Mouse (Mus musculus) heart, embryonic 11.5 days (tissue): ENCODE measurements around the gene Inhbb. TPM values are rescaled to one million over a fixed set of nuclear protein-coding genes. Genes with fewer than 3 reads are reported as not detected.

Experiments used
- ATAC-seq: fragments of 200-750 bp; cut with Nextera tagmentation; replicated peaks from 2 replicates; pipeline ENCODE4 v1.8.0; 2017; ENCODE audit warnings: moderate library complexity; ENCODE audit not compliant: insufficient number of reproducible peaks, low FRiP score, low TSS enrichment
- H3K27ac ChIP-seq: fragments of 300-500 bp; sonication (generic); 2 replicates; pipeline ENCODE4 v1.5.1; 2014; ENCODE audit warnings: mild to moderate bottlenecking, low read depth, low read length
- H3K27me3 ChIP-seq: fragments of 300-500 bp; sonication (generic); 2 replicates; pipeline ENCODE4 v1.6.1; 2014; ENCODE audit warnings: mild to moderate bottlenecking, low read length, mixed read lengths; ENCODE audit not compliant: control insufficient read depth, insufficient read depth
- H3K36me3 ChIP-seq: fragments of 300-500 bp; sonication (generic); 2 replicates; pipeline ENCODE4 v1.6.1; 2014; ENCODE audit warnings: mild to moderate bottlenecking, low read length, moderate library complexity, mixed read lengths; ENCODE audit not compliant: control insufficient read depth, insufficient read depth
- H3K4me1 ChIP-seq: fragments of 300-500 bp; sonication (generic); 2 replicates; pipeline ENCODE4 v1.6.1; 2014; ENCODE audit warnings: low read length; ENCODE audit not compliant: control insufficient read depth, insufficient read depth
- H3K4me2 ChIP-seq: fragments of 300-500 bp; sonication (generic); 2 replicates; pipeline ENCODE4 v1.6.1; 2014; ENCODE audit warnings: mild to moderate bottlenecking, moderate library complexity
- H3K4me3 ChIP-seq: fragments of 300-500 bp; sonication (generic); 2 replicates; pipeline ENCODE4 v1.5.1; 2014; ENCODE audit warnings: low read depth, low read length
- H3K9ac ChIP-seq: fragments of 300-500 bp; sonication (generic); 2 replicates; pipeline ENCODE4 v1.6.1; 2014; ENCODE audit warnings: mild to moderate bottlenecking, low read depth, low read length, moderate library complexity
- H3K9me3 ChIP-seq: fragments of 300-500 bp; sonication (generic); replicated peaks from 2 replicates; pipeline ENCODE4 v1.6.1; 2016; ENCODE audit warnings: low read length; ENCODE audit not compliant: control insufficient read depth
- WGBS: fragments of 180-500 bp; shearing (Covaris S2); extraction: QIAGEN DNeasy Blood & Tissue Kit; methylation state at CpG from one replicate; pipeline ENCODE4 v1.1.7; 2014; ENCODE audit not compliant: insufficient replicate concordance; 5-methylcytosine and 5-hydroxymethylcytosine counted together
- polyA plus RNA-seq: library from polyadenylated mRNA; unstranded; fragments of >200 nt; fragmentation: Nextera tagmentation; extraction: Ambion mirVana; gene quantifications from 2 replicates; pipeline ENCODE4 v1.2.1, GENCODE M21; 2014

The Inhbb gene
- polyA plus RNA-seq, 1 experiment from 2014 or later = 0.06 TPM

GRCm38 (mm10) chr1:119422460-119423015 lies 490 bp upstream of the Inhbb start:
- no peak overlapping the region for H3K9ac ChIP-seq
- H3K9me3 ChIP-seq = no peaks in the 10 kb centered on the region
- no peak overlapping the region for H3K27ac ChIP-seq
- H3K27me3 ChIP-seq = peaks cover 68% of the 10 kb centered on the region
- H3K36me3 ChIP-seq = no peaks in the 10 kb centered on the region
- peaks cover 10% of the 10 kb centered on the region; the same call in 1 of the 2 replicates for H3K4me1 ChIP-seq
- ATAC-seq = no peak
- peak overlapping the region; percentile 99 for H3K4me2 ChIP-seq
- peak overlapping the region; percentile 63 for H3K4me3 ChIP-seq
- WGBS = 2% methylated on average over 31 of the region's 32 CpGs

- Histone ChIP-seq H3K27ac (no peak overlapping the region), H3K4me3 (peak overlapping the region; percentile 63), H3K4me2 (peak overlapping the region; percentile 99), H3K36me3 (no peaks in the 10 kb centered on the region), H3K4me1 (peaks cover 10% of the 10 kb centered on the region; the same call in 1 of the 2 replicates), H3K9ac (peak overlapping the region; percentile 62), H3K27me3 (peaks cover 83% of the 10 kb centered on the region), H3K9me3 (no peaks in the 10 kb centered on the region)
- 0% methylated on average over 46 of the region's 78 CpGs for WGBS
- ATAC-seq = 0 out of 2 replicates have a peak, but pooled peaks have one; percentile 23
These were observed 968 bp downstream of the Inhbb start for GRCm38 (mm10) chr1:119420984-119421575.

- 2% methylated on average over 70 of the region's 76 CpGs for WGBS
These were observed 1.7 kb downstream of the Inhbb start for GRCm38 (mm10) chr1:119420189-119420983.

GRCm38 (mm10) chr1:119419151-119420105 lies 2.6 kb downstream of the Inhbb start:
- peaks cover 10% of the 10 kb centered on the region; the same call in 1 of the 2 replicates for H3K4me1 ChIP-seq
- H3K4me2 ChIP-seq = peak overlapping the region; percentile 99; the same call in 1 of the 2 replicates
- H3K9ac ChIP-seq = no peak overlapping the region
- no peaks in the 10 kb centered on the region for H3K9me3 ChIP-seq
- no peak overlapping the region for H3K27ac ChIP-seq
- 6% methylated on average over 29 of the region's 29 CpGs for WGBS
- peaks cover 84% of the 10 kb centered on the region for H3K27me3 ChIP-seq
- no peaks in the 10 kb centered on the region for H3K36me3 ChIP-seq
- H3K4me3 ChIP-seq = peak overlapping the region; percentile 63; the same call in 1 of the 2 replicates
- ATAC-seq = no peak

More at GRCm38 (mm10) chr1:119420189-119420983, 1.7 kb downstream of the Inhbb start:
- Histone ChIP-seq H3K4me3 (peak overlapping the region; percentile 63), H3K36me3 (no peaks in the 10 kb centered on the region), H3K27me3 (peaks cover 85% of the 10 kb centered on the region), H3K27ac (no peak overlapping the region), H3K9ac (no peak overlapping the region), H3K4me1 (peaks cover 10% of the 10 kb centered on the region; the same call in 1 of the 2 replicates), H3K4me2 (peak overlapping the region; percentile 99), H3K9me3 (no peaks in the 10 kb centered on the region)
- no peak for ATAC-seq

GRCm38 (mm10) chr1:119417991-119418390 lies 4.1 kb downstream of the Inhbb start:
- Histone ChIP-seq H3K9ac (no peak overlapping the region), H3K4me2 (no peak overlapping the region), H3K4me1 (peaks cover 10% of the 10 kb centered on the region; the same call in 1 of the 2 replicates), H3K9me3 (no peaks in the 10 kb centered on the region), H3K36me3 (no peaks in the 10 kb centered on the region), H3K4me3 (no peak overlapping the region), H3K27ac (no peak overlapping the region), H3K27me3 (peaks cover 74% of the 10 kb centered on the region)
- no peak for ATAC-seq
- 66% methylated on average over 8 of the region's 8 CpGs for WGBS

GRCm38 (mm10) chr1:119417542-119417941 lies 4.5 kb downstream of the Inhbb start:
- Histone ChIP-seq H3K9me3 (no peaks in the 10 kb centered on the region), H3K4me3 (no peak overlapping the region), H3K27me3 (peaks cover 70% of the 10 kb centered on the region), H3K36me3 (no peaks in the 10 kb centered on the region), H3K9ac (no peak overlapping the region), H3K27ac (no peak overlapping the region), H3K4me1 (peaks cover 10% of the 10 kb centered on the region; the same call in 1 of the 2 replicates), H3K4me2 (no peak overlapping the region)
- WGBS = 69% methylated on average over 20 of the region's 20 CpGs
- ATAC-seq = no peak

- Histone ChIP-seq H3K4me2 (no peak overlapping the region), H3K27me3 (peaks cover 61% of the 10 kb centered on the region), H3K9ac (no peak overlapping the region), H3K9me3 (no peaks in the 10 kb centered on the region), H3K4me1 (peaks cover 8% of the 10 kb centered on the region; the same call in 1 of the 2 replicates), H3K36me3 (no peaks in the 10 kb centered on the region), H3K4me3 (no peak overlapping the region), H3K27ac (no peak overlapping the region)
- 75% methylated on average over 8 of the region's 8 CpGs for WGBS
- ATAC-seq = no peak
These were observed 5.4 kb downstream of the Inhbb start for GRCm38 (mm10) chr1:119416610-119417009.

GRCm38 (mm10) chr1:119416177-119416576 lies 5.9 kb downstream of the Inhbb start:
- Histone ChIP-seq H3K27me3 (peaks cover 56% of the 10 kb centered on the region), H3K4me2 (no peak overlapping the region), H3K9me3 (no peaks in the 10 kb centered on the region), H3K4me3 (no peak overlapping the region), H3K27ac (no peak overlapping the region), H3K36me3 (no peaks in the 10 kb centered on the region), H3K9ac (no peak overlapping the region), H3K4me1 (0 out of 2 replicates have a peak, but pooled peaks cover 4% of the 10 kb centered on the region)
- ATAC-seq = no peak
- 68% methylated on average over 7 of the region's 7 CpGs for WGBS
